Mouse (Mus musculus) cortical plate, adult 2 months (tissue): ENCODE measurements around the gene Slc2a9. TPM values are rescaled to one million over a fixed set of nuclear protein-coding genes. Genes with fewer than 3 reads are reported as not detected.

Source experiments
- H3K27ac ChIP-seq: fragments of 200-500 bp; 2 replicates; pipeline ENCODE4 v1.5.1; 2012; ENCODE audit warnings: low read length, control low read depth, inconsistent platforms; ENCODE audit not compliant: insufficient read depth
- H3K4me1 ChIP-seq: fragments of 200-500 bp; 2 replicates; pipeline ENCODE4 v1.6.1; 2011; ENCODE audit warnings: low read length; ENCODE audit not compliant: control insufficient read depth, insufficient read depth
- H3K4me3 ChIP-seq: fragments of 200-500 bp; 2 replicates; pipeline ENCODE4 v1.5.1; 2011; ENCODE audit warnings: mild to moderate bottlenecking, low read length, control low read depth; ENCODE audit not compliant: insufficient read depth
- CTCF ChIP-seq: fragments of 200-500 bp; IDR thresholded peaks from 2 replicates; pipeline ENCODE4 v1.5.1; 2011; ENCODE audit warnings: mild to moderate bottlenecking, control low read depth, low read length; ENCODE audit not compliant: insufficient read depth; ENCODE audit errors: extremely low read depth
- POLR2A ChIP-seq: fragments of 200-500 bp; IDR thresholded peaks from 2 replicates; pipeline ENCODE4 v1.6.1; 2011; ENCODE audit warnings: mild to moderate bottlenecking, low read length, control low read depth; ENCODE audit not compliant: insufficient read depth; ENCODE audit errors: extremely low read depth
- polyA plus RNA-seq: library from polyadenylated mRNA; depleted of rRNA; stranded (reverse); fragments of >200 nt; gene quantifications from 2 replicates; pipeline ENCODE4 v1.2.3, GENCODE M21; 2012; rRNA removed

Slc2a9 gene
- polyA plus RNA-seq: 0.79 and 1.1 TPM in 2 replicates

GRCm38 (mm10) chr5:38502992-38503391 is at the start of gene Slc2a9:
TSS of gene Slc2a9 (minus strand) at chr5:38503143.
- no peaks in the 10 kb centered on the region for H3K4me1 ChIP-seq
- TF ChIP-seq POLR2A: no peak
- H3K27ac ChIP-seq: no peak within 1 kb of the TSS
- H3K4me3 ChIP-seq: no peak within 1 kb of the TSS

- H3K27ac ChIP-seq: no peak overlapping the region
- H3K4me3 ChIP-seq: no peak overlapping the region
- TF ChIP-seq POLR2A: no peak
- no peak for TF ChIP-seq CTCF
- peaks cover 14% of the 10 kb centered on the region for H3K4me1 ChIP-seq
Measured at GRCm38 (mm10) chr5:38552615-38553014, 49.7 kb upstream of the Slc2a9 start.

GRCm38 (mm10) chr5:38550221-38550768 is 47.4 kb upstream of the Slc2a9 start:
- TF ChIP-seq POLR2A (no peak), CTCF (no peak)
- Histone ChIP-seq H3K27ac (no peak overlapping the region), H3K4me1 (peaks cover 18% of the 10 kb centered on the region), H3K4me3 (no peak overlapping the region)

GRCm38 (mm10) chr5:38549461-38549909 is 46.5 kb upstream of the Slc2a9 start:
- TF ChIP-seq CTCF: no peak
- TF ChIP-seq POLR2A: no peak
- no peak overlapping the region for H3K27ac ChIP-seq

GRCm38 (mm10) chr5:38547375-38547774 is 44.4 kb upstream of the Slc2a9 start:
- Histone ChIP-seq H3K27ac (no peak overlapping the region), H3K4me3 (no peak overlapping the region), H3K4me1 (peaks cover 17% of the 10 kb centered on the region)
- TF ChIP-seq POLR2A: no peak
- no peak for TF ChIP-seq CTCF

More at GRCm38 (mm10) chr5:38549461-38549909, 46.5 kb upstream of the Slc2a9 start:
- peaks cover 17% of the 10 kb centered on the region for H3K4me1 ChIP-seq
- H3K4me3 ChIP-seq: no peak overlapping the region

GRCm38 (mm10) chr5:38544423-38545415 is 41.8 kb upstream of the Slc2a9 start:
- Histone ChIP-seq H3K4me3 (no peak overlapping the region), H3K4me1 (peaks cover 16% of the 10 kb centered on the region), H3K27ac (no peak overlapping the region)
- TF ChIP-seq CTCF: no peak
- no peak for TF ChIP-seq POLR2A

- TF ChIP-seq CTCF (no peak), POLR2A (no peak)
- Histone ChIP-seq H3K4me3 (no peak overlapping the region), H3K27ac (no peak overlapping the region), H3K4me1 (peaks cover 12% of the 10 kb centered on the region)
Measured at GRCm38 (mm10) chr5:38543496-38544217, 40.7 kb upstream of the Slc2a9 start.

GRCm38 (mm10) chr5:38541728-38542127 is 38.8 kb upstream of the Slc2a9 start:
- no peak overlapping the region for H3K4me3 ChIP-seq
- H3K4me1 ChIP-seq: peaks cover 4% of the 10 kb centered on the region
- TF ChIP-seq POLR2A (no peak), CTCF (no peak)
- no peak overlapping the region for H3K27ac ChIP-seq

GRCm38 (mm10) chr5:38540898-38541297 is 38.0 kb upstream of the Slc2a9 start:
- TF ChIP-seq POLR2A (no peak), CTCF (no peak)
- Histone ChIP-seq H3K4me3 (no peak overlapping the region), H3K4me1 (peaks cover 4% of the 10 kb centered on the region), H3K27ac (no peak overlapping the region)
